Mouse (Mus musculus) brown adipose tissue, adult 24 weeks (tissue): Measurements from ENCODE around the gene Ier3. TPM values are rescaled to one million over a fixed set of nuclear protein-coding genes. Genes with fewer than 3 reads are reported as not detected.

Source experiments
- H3K27ac ChIP-seq: fragments of 200-500 bp; replicated peaks from 2 replicates; pipeline ENCODE4 v1.5.1; 2012; ENCODE audit warnings: low read depth, mild to moderate bottlenecking, low read length
- H3K4me1 ChIP-seq: fragments of 200-500 bp; 2 replicates; pipeline ENCODE4 v1.6.1; 2012; ENCODE audit warnings: low read length, mixed read lengths; ENCODE audit not compliant: control insufficient read depth, insufficient read depth, insufficient read length
- H3K4me3 ChIP-seq: fragments of 200-500 bp; 2 replicates; pipeline ENCODE4 v1.5.1; 2012; ENCODE audit warnings: low read depth, mild to moderate bottlenecking, low read length, moderate library complexity; ENCODE audit not compliant: insufficient read depth
- polyA plus RNA-seq: library from polyadenylated mRNA; stranded (reverse); fragments of >200 nt; gene quantifications from 2 replicates; pipeline ENCODE4 v1.2.4, GENCODE M21; 2012; ENCODE audit not compliant: missing spikeins, insufficient read depth, insufficient read length

Ier3 gene
- polyA plus RNA-seq, 1 experiment, result 52.4 TPM

DNA sequence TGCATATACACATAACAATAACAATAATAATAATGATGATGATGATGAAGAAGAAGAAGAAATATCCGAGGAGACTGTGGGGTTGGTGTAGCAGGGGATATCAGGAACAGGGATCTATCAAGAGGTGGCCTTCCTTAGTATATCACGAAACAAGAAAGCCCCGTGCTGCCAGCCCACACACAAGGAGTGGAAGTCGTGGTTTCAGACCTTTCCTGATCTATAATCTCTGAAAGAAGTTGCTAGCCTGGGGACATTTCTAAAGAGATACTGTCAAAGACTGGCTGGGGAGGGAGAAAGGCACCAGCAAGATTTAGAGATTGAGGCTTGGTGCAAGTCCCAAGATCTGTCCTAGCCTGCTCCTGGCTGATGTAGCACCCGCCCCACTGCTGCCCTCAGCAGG, 24.6 kb upstream of the Ier3 start:
- Histone ChIP-seq H3K27ac (no peak overlapping the region), H3K4me3 (no peak overlapping the region), H3K4me1 (peaks cover 4% of the 10 kb centered on the region; the same call in 1 of the 2 replicates)

DNA sequence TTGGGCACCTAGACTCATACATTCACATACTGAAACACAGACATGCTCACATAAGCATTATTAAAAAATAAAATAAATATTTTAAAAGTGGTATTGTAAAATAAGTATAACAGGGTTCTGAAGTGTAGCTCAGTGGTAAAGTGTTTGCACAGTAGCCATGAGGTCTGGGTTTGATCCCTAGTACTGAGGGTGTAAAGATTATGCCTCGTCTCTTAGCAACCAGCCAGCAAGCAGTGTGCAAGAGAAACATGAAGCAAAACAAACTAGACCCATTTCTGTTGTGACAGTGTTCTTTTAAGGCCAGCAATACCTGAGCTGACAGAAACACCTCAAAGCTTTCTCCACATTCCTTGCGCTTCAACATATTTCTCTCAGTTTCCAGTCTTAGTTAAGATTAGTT, 20.6 kb upstream of the Ier3 start:
- Histone ChIP-seq H3K4me1 (peaks cover 14% of the 10 kb centered on the region), H3K4me3 (no peak overlapping the region), H3K27ac (no peak overlapping the region)

DNA sequence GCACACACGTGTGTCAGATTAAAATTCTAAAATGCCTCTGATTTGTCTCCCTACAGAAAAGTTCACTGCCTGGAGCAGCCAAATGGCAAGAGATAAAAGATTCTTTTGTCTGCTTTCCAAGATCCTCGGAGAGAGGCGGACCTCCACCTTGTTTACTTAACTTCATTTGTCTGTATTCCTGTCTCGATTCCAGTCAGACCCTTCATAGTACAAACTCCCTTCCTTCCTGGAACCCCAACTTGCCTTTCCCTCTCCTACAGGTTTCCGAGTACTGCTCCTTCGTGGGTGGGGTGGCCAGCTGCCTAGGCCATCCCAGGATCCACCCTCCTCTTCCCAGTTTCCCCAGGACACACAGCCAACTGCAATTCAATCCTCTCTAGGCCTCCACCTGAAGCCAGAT, 18.5 kb upstream of the Ier3 start:
- H3K27ac ChIP-seq, result peak overlapping the region; percentile 55; the same call in 1 of the 2 replicates
- H3K4me1 ChIP-seq, result peaks cover 20% of the 10 kb centered on the region
- no peak overlapping the region for H3K4me3 ChIP-seq

DNA sequence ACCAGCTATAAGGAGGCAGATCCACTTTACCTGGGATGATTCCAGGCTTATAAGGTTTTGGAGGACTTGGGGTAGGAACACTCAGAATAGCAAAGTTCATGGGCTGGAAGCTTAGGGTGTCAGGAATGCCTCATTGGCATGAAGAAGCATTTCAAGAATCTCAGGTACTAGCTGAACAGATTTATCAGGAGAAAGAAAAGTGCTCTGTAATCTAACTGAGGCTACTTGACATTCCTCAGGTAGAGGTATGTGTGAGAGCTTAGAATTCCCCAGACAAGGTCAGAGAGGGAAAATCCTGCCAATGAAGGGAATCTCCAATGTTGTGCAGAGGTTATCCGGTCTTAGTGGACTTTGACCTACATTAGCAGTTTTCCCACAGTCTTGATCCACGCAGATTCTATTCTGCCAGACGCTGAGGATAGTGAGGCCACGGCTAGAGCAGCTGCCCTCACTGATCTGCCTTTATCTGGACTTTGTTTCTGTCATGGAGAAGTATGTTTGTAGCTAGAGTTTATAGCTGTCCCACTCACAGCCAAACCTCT, 17.6 kb upstream of the Ier3 start:
- Histone ChIP-seq H3K27ac (peak overlapping the region; percentile 97), H3K4me1 (peaks cover 24% of the 10 kb centered on the region), H3K4me3 (no peak overlapping the region)

DNA sequence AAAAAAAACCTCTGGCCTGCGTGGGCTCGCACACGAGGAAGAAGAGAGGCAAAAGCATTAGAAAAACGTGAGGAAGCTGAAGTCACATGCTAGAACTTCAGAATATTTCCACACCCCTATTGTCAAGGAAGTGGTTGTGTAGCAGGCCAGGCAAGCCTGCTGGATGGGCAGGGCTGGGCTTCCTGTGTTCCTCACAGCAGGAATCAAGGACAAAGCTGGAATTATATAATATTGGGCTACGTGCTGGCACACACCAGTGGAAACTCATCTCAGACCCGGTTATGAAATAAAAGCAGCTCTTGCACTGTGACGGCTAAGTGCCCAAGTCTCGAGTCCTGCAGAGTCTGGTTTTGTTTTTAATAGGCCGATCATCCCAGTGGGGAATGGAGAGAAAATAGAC, 13.4 kb upstream of the Ier3 start:
- H3K4me3 ChIP-seq, result no peak overlapping the region
- peaks cover 22% of the 10 kb centered on the region for H3K4me1 ChIP-seq
- H3K27ac ChIP-seq, result peak overlapping the region; percentile 98

DNA sequence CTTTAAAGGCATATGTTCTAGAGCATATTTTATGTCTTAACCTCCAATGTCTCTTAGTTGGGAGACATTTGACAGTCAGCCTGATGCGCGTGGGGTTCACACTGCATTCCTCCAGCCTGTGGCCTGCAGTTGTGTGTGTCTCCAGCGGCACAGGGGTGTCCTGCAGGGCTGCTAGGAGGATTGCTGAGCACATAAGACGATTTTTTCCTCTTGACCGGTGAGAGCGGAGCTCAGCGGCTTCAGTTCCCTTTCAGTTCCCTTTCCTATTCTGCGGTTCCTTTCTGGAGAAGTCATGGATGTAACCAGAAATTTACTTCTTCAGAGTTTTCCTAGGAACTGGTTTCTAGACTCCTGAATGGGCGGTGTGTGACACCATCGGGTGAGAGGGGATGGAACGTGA, 12.1 kb upstream of the Ier3 start:
- Histone ChIP-seq H3K4me3 (no peak overlapping the region), H3K27ac (peak overlapping the region; percentile 75), H3K4me1 (peaks cover 30% of the 10 kb centered on the region)

DNA sequence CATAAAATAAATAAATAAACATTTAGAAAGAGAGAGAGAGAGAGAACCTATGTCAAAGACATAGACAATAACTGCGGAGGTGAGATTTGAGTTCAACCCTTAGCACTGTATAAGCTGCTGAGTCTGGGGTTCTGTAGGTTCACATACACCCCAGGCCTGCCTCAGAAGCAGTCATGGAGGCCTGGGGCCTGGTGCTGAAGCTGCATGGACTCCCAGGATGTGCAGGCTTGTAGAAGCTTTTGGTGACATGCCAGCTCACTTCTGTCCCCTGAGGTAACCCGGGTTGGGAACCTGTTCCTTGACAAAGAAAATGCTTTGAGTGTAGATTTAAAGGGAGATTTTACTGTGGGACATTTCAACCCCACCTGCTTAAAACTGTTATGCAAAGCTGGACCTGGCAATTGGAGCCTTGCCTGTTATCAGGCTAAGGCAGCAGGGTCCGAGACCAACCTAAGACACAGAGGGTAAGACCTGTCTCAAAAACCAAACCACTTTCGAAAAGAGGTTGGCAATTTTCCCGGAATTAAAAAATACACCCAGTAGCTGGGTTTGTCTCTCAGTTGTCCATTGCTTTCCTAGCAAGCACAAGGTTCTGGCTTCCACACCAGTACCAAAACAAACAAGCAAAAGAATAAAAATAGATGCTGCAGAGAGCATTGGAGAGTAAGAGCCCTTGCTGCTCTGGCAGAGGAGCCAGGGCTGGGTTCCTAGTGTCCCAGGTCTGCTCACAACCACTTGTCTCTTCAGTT, 10.4 kb upstream of the Ier3 start:
- H3K4me1 ChIP-seq, result peaks cover 36% of the 10 kb centered on the region
- H3K4me3 ChIP-seq, result no peak overlapping the region
- H3K27ac ChIP-seq, result peak overlapping the region; percentile 45

DNA sequence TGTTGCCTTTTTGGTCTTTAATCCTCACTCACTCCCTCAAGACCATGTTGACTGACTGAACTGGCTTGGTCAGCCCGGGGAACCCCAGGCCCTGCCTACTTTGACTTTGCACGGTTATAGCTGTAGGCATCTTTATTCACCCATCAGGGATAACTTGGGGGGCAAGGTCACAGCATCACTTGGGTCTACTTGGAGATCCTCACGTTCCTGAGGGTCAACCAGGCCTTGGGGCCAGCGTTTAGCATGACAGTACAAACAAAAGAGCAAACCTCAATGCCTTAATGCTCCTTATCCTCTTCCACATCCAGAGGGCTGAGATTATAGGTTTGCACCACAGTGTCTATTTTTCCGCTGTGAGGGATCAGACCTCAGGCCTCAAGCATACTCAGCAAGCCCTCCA, 9.2 kb upstream of the Ier3 start:
- Histone ChIP-seq H3K4me3 (no peak overlapping the region), H3K4me1 (peaks cover 36% of the 10 kb centered on the region), H3K27ac (peak overlapping the region; percentile 92)

DNA sequence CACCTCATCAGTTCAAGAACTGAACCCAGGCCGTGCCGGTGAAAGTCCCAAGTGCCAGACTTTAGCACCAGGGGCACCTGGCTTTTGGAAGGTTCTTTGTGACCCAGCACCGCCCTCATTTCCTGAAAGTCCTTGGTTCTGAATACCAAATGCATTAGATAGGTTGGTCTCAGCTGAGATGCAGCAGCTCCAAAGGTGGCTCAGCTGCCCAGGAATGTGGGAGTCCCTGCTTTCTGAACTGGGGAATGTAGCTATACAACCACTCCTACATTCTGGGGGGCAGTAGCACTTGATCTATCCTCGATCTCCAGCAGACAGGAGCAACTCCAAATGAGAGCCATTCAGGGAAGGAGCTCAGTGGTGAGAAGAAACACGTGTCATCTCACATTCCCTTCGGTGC, 8.7 kb upstream of the Ier3 start:
- Histone ChIP-seq H3K4me1 (peaks cover 32% of the 10 kb centered on the region), H3K4me3 (no peak overlapping the region)

DNA sequence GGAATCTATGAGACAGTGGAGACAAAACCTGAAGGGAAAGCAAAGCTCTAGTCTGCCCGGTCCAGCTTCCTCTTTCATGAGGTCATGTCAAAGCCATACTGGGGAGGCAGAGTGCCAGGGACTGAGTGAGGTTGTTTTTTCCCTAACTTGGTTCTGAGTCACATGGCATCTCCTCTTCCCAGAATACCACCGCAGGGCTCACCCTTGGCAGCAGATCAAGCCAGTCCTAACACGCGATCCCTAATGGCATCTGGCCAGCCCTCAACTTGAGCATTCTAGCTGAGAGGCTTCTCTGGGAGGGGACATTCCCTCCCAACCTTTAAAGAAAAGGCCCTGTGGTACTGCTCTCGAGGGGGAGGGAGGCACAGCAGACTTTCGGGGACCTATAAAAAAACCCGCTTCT, 8.2 kb upstream of the Ier3 start:
- H3K27ac ChIP-seq, result peak overlapping the region; percentile 92
- H3K4me3 ChIP-seq, result no peak overlapping the region
- peaks cover 30% of the 10 kb centered on the region for H3K4me1 ChIP-seq

More for the DNA sequence above, 8.7 kb upstream of the Ier3 start:
- peak overlapping the region; percentile 92 for H3K27ac ChIP-seq

DNA sequence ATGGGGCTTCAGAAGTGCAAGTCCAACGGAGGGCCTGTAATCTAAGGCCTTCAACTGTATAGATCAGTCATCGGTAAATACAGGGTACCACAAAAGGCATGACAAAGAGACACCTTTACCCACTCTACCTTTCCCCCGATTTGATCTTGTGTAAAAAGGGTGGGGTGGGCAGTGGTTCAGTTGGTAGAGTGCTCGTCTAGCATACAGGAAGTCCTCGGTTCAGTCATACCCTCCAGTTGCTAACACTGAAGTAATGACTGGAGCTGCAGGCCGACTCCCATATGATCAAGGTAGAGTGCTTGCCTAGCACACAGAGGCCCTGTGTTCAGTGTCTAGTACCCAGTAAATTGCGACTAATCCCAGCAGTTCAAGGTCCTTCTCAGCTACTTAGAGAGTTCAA, 7.8 kb upstream of the Ier3 start:
- H3K4me3 ChIP-seq, result no peak overlapping the region
- H3K27ac ChIP-seq, result peak overlapping the region; percentile 81
- H3K4me1 ChIP-seq, result peaks cover 27% of the 10 kb centered on the region

DNA sequence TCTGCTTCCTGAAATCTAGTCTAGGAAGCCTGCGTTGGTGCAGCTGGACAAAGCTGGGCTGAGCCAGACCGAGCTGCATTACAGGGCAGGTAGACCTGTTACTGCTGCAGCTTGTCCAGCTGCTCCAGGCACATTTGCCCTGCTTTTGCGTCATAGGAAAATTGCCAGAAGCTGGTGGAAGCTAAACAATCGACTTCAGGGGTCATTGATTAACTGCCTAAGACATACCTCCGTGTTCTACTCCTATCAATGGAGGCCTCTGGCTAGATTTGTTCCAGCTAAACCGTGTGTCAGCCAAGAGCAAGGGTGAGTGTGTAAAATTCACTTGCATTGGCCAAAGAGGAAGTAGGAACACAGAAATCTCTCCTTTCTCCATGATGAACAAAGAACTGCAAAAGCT, 6.8 kb upstream of the Ier3 start:
- Histone ChIP-seq H3K4me3 (no peak overlapping the region), H3K27ac (peak overlapping the region; percentile 58), H3K4me1 (peaks cover 23% of the 10 kb centered on the region)

DNA sequence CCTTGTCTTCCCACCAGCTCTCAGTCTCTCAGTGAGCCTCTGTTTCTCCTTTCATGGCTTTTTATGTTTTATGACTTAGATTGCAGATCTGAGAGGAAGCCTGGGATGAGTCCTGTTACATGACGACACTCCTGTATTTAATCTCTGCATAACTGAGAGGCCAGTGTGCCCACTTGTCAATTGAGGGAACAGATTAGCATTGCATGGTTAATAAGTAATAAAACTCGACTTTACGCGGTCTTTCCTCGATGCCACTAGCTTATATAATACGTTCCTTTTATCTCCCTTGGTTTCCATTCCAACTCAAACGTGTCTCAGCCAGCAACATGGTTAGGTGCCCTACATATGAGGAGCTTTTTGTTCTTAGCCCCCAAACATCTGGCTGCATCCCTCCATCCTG, 5.6 kb upstream of the Ier3 start:
- Histone ChIP-seq H3K27ac (no peak overlapping the region), H3K4me3 (no peak overlapping the region), H3K4me1 (peaks cover 24% of the 10 kb centered on the region)

DNA sequence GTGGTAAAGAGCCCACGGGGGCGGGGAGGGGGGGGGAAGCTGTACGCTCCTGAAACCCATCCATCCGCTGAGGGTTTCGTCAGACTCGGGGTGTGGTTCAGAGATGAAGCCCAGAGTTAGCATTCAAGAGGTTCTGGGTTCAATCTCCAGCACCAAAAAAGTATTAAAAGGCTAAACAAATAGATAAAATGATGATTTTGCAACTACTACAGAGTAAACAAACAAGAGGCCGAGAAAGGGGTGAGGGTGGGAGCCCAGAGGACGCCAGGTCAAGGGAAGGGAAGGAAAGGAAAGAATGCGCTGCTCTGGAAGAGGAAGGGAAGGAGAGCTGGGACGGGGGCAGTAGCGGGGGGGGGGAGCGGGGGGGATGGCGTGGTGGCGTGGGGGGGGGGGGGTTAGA, 4.8 kb upstream of the Ier3 start:
- H3K4me3 ChIP-seq, result no peak overlapping the region
- H3K27ac ChIP-seq, result no peak overlapping the region
- H3K4me1 ChIP-seq, result peaks cover 22% of the 10 kb centered on the region

DNA sequence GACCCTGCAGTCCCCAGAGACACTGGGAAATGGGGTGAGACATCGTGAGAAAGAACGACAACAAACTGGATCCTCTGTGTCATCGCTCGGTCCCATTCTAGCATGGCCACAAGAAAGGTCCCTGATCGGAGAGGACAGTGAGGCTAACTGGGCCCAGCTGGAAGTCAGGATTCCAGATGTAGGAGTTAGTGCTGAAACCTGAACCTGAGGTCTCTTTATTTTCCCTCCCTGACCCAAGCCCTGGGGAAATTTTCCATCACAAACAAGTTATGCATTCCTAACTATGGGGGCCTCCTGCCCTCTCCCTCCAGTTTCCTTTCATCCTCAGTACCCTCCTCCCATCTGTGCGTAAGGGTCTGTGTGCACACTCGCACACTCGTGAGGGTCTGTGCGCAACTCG, 4.3 kb upstream of the Ier3 start:
- Histone ChIP-seq H3K4me1 (peaks cover 22% of the 10 kb centered on the region), H3K4me3 (no peak overlapping the region), H3K27ac (no peak overlapping the region)

DNA sequence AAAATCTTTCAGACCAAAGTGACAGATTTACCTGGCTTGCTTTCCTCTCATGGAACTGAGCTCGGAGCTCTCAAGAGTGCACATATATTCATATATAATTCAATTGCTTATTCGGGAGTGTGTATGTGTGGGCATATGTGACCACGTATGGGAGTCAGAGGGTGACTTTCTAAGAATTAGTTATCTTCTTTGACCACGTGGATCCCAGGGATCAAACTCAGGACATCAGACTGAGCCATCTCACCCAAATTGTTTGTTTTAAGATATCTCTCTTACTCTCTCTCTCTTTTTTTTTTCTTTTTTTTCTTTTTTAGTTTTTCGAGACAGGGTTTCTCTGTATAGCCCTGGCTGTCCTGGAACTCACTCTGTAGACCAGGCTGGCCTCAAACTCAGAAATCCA, 1.4 kb upstream of the Ier3 start:
- H3K4me3 ChIP-seq, result no peak overlapping the region
- H3K27ac ChIP-seq, result no peak overlapping the region
- H3K4me1 ChIP-seq, result peaks cover 2% of the 10 kb centered on the region; the same call in 1 of the 2 replicates
